Mouse (Mus musculus): ENCODE results near the gene S100a5.

The S100a5 gene

DNA sequence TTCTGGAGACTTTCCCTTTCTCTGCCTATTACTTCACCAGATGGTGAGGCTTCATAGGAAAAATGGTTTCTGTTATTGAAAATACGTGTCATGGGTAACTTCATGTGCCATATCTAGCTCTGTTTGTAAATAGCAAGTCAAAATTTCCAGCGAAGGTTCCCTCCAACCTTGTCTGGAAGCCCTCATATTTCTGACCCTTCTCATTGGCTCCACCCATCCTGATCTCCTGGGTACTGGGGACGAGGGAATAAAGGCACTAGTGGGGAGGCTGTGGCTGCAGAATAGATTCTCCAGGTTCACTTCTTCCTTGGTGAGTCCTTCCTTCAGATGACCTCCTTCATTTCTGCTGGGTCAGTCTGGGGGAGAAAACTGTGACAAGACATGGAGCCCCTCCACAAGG is at the start of gene S100a5:
TSS of gene S100a5 (plus strand) at position 301 of the 400 bp plus-strand sequence.
- DNase-seq (ENCODE audit: low spot score in 2 of 2), result no peak

DNA sequence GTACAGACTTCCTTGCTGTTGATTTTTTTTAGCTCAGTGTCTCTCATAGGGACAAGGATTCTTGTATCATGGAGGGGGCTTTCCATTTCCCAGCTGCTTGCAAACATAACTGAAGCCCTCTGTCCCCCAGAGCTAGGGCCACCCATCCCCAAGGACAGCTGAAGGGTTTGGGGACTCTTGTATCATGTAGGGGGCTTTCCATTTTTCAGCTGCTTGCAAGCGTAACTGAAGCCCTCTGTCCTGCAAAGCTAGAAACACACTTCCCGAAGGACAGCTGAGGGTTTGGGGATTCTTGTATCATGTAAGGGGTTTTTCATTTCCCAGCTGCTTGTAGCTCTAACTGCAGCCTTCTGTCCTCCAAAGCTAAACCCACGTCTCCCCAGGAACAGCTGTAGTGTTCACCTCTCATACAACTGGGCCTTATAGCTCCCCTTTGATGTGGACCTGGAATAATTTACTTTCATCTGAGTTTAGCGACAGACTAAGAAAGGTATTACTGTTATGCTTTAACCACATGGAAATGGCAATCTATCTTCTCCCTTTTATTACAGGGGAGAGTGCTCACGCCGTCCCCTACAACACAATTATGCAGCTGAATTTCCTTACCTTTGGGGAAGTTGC is 48.2 kb upstream of the S100a5 start, which contains the start of gene S100a3:
TSS of gene S100a3 (plus strand) at position 571 of the 621 bp plus-strand sequence.
- DNase-seq (ENCODE audit: low spot score in 2 of 2), result no peak

DNA sequence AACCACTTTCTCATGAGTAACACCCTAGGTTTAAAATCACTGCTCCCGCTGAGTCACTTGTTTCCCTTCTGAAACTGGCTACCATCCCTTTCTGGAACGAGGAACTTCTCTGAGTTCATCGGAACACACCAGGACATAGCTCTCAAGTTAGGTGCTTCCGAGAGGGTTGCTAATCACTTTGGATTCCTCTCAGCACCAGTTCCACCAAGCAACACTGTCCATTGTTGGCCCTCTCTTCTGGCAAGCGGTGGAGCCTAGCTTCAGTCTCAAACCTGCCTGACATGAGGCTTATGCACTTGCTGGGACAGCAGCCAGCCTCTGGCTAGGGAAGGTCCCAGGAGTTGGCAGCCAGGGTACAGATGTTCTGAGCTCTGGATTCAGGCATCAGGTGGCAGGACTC is 33.6 kb upstream of the S100a5 start:
- no peak for DNase-seq (ENCODE audit: low spot score in 2 of 2)

DNA sequence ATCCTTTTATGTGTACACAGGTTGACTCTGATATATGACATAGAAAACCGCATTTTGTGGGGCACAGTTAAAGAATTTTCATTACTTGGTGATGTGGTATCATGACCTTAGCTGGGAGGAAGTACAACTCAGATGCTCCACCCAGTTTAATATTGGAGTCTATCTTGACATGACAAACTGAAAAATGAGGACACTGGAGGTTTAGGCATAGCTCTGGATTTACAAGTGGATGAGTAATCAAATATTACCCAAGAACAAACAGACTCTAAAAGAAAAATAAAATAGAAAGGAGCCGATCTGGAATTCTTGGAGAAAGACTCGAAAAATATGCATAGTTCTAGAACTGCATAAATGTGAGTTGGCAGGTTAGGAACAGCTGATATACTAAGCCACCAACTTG is 33.0 kb upstream of the S100a5 start:
- DNase-seq (ENCODE audit: low spot score in 2 of 2), result no peak

DNA sequence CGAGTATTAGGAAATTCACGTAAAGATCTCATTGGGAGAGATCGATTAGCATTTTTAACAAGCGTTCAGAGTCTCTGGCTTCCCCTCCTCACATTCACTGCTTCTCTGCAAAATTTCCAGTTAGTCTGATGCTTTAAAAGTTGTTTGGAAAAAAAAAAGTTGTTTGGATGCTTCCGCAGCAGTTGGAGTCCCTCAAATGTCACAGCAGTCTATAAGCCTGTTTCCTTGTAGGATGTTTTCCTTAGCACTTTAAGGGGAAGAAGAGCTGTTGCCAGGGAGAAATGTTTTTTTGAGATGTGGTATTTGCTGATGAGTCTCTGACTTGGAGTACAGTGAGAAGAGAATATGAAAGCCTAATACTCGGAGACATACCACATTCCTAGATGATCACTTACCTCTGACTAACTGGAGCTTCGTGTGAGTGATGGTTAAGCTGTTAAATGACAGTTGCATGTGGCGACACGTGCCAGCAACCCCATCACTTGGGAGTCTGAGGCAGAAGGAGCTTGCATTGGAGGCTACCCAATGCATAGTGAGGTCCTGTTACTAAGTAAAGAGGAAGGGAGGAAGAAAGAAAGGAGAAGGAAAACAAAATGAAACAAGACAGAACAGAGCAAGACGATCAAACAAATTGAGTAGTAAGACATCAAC is 31.8 kb upstream of the S100a5 start:
- no peak for DNase-seq (ENCODE audit: low spot score in 2 of 2)

DNA sequence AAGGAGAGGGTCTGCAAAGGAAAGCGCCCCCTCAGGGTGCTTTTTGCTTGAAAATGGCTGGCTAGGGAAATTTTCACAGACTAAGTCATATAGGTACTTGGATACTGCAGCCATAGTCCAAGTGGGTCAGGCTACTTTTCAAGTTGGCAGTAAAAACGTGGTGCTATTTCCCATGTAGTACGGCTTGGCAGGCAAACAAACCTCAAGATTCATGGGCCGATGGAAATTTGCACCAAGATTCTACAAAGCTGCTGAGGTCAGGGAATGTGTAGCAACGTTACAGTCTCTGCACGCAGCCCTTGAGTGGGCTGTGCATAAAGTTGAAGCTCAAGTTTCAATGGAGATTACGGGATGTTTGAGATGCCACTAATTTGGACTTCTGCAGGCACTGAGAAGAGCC is 28.9 kb upstream of the S100a5 start:
- no peak for DNase-seq (ENCODE audit: low spot score in 2 of 2)

DNA sequence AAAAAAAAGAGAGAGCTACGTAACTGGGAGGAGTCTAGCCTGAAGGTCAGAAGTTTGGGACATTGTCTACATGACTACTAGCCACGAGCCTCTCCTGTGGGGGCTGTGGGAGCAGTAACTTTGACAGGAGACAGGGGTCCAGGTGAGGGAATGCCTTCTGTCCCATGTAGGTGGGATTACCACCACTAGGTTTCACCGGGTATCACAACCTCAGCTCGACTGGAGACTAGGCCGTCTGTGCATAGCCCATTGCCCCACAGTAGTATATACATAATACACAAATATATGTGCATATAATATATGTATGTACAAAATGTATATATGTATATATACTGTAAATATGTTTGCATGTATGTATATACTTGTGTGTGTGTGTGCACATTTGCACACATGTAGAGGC is 27.2 kb upstream of the S100a5 start:
- DNase-seq (ENCODE audit: low spot score in 2 of 2), result no peak

DNA sequence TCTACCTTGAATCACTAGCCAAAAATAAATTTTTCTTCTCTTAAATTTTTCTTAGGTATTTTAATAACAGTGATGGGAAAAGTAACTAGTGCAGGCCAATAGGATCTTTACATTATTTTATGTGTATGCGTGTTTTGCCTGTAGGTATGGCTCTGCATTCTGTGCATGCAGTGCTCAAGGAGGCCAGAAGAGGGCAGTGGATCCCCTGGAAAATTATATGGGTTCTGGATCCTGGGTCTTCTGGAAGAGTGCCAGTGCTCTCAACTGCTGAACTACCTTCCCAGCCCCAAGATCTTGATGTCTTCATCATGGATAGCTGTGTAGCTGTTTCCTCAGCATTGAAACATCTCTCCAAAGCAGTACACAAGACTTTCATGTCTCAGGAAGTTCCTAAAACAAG is 26.2 kb upstream of the S100a5 start:
- no peak for DNase-seq (ENCODE audit: low spot score in 2 of 2)

DNA sequence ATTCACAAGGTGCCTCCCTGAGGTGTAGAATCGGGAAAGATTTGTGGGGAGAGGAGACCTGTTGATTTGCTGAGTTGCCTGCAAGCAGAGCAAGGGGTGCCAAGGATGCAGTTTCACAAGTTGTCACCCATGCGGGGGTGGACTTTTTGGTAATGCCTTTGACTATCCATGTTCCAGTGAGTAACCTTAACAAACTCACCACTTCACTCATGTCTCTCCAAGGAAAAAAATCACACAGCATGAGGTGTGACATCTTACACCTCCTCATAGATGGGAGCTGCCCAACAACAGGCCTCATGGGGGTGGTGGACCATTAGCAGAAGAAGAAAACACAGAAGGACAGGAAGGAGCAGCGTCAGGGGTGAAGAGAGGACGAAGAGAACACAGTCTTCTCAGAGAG is 25.8 kb upstream of the S100a5 start:
- no peak for DNase-seq (ENCODE audit: low spot score in 2 of 2)

DNA sequence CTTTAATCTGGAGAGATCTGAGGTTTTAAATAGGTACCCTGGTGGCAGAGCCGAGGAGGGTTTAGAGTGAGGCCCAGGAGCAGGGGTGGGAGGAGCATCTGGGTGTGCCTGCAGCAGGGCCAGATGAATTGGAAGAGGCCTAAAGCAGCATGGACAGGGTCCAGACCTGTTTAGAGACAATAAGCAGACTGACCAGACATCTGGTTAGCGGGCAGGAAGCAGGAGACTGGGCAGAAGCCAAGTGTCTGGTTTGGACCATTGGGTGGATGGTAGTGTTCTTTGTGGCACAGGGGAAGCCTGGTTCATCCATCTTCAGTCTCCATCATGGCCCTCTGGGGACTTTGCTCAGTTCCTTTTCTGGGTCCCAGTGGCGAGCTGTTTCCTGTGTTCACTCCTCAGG is 24.4 kb upstream of the S100a5 start:
- DNase-seq (ENCODE audit: low spot score in 2 of 2), result peak in 1 of 2 experiments; percentile 11

DNA sequence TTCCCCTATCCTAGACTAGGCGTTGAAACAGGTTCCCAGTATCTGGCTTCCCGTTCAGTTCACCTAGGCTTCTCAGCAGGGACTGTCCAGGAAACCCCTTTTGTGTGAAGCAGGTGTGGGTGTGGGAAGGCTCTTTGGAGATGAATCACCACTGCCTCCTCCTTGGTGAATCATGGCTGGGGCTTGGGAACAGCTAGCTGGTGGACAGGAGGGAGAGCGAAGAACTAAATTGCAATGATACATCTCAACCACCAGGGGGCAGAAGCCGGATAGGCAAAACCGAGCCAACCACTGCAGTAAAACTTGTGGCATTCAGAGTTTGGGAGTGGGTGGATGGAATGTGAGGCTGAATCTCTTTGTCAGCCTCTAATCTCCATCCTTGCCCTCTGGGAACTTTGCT is 22.7 kb upstream of the S100a5 start:
- peak in 1 of 2 experiments; percentile 40 for DNase-seq (ENCODE audit: low spot score in 2 of 2)

DNA sequence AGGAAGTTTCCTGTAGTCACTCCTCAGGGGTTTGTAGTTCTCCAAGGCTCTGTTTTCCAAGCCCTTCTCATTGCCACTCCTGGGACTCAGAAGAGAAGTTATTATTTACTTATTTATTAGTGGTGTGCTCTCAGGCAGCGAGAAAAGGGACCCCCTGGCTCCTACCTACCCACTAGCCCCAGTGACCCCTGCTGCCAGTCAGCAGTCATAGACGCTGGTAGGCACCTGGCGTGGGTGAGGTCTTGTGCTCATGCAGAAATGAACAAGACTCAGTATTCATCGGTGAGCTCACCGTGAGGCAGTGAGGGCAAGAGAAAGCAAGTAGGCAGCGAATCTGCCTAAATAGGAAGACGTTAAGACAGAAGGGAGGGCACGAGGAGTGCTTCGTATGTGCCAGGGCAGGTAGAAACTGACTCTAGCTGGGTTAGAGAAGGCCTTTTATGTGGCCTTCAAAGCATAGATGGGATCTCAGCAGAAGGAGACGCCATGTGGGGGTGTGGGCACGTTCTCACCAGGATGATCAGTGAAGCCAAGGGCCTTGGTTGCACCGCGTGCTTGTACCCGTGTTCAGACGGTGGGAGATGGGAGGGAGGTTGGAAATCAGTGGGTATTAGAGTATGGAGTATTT is 22.2 kb upstream of the S100a5 start:
- DNase-seq (ENCODE audit: low spot score in 2 of 2), result no peak

DNA sequence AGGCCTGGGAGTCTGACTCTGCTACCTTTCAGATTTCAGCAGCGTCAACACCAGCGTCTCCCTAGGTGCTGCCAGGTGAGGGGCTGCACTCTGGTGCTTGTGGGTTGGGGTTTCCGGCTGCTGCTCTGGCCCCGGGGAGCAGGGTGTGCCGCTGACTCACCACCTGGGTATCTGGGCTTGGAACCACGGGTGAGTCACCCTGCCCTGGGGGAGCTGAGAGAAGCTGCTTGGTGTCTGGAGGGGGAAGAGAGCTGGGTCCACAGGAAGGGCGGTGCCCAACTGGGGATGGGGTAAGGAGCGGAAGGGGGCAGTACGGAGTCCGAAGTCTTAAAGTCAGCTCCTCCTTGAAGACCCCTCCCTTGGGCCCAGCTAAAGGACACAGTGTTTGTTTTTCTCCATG is 21.4 kb upstream of the S100a5 start:
- no peak for DNase-seq (ENCODE audit: low spot score in 2 of 2)

DNA sequence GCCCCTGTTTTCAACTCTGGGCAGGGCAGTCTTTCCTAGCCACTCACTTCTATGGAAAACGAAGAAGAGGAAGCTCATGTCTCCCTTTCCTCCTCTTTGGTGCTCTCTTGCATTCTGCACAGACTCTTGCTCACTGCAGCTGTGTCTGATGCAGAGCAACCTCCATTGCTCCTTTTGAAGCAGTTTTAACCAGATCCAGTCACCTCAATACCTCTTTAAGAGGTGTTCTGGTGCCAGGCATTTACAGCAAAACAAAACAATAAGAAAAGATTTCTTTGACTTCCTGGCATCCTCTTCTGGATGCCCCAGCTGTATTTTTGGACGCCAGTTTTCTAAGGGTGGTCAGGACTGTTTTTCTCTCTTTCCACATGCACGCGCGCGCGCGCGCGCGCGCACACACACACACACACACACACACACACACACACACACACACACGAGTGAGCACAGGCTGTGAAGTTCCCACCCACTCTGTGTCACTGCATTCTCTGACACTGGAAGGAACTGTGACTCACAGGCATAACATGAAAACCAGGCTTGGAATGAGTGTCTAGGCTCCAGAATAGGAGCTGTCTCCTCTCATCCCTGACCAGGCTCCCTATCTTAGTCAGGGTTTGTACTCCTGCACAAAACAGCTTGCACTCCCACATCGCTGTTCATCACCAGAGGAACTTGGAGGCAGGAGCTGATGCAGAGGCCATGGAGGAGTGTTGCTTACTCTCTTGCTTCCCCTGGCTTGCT is 20.8 kb upstream of the S100a5 start:
- DNase-seq (ENCODE audit: low spot score in 2 of 2), result no peak

DNA sequence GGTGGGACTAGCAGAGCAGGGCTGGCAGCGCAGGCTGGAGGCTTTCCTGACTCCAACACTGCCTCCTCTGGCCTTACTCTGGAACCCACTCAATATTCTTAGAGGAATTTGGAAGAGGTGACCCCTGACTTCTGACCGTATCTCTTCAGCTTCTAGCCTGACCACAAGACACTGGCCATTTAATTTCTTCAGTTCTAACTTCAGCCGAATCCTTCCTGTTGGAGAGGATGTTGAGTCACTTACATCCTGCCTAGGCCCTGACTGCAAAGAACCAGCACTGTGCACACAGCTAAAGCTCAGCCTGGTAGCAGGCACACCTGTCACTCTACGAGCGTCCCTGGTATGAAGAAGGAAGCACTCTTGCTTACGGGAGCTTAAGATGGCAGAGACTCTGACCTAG is 18.9 kb upstream of the S100a5 start:
- no peak for DNase-seq (ENCODE audit: low spot score in 2 of 2)

DNA sequence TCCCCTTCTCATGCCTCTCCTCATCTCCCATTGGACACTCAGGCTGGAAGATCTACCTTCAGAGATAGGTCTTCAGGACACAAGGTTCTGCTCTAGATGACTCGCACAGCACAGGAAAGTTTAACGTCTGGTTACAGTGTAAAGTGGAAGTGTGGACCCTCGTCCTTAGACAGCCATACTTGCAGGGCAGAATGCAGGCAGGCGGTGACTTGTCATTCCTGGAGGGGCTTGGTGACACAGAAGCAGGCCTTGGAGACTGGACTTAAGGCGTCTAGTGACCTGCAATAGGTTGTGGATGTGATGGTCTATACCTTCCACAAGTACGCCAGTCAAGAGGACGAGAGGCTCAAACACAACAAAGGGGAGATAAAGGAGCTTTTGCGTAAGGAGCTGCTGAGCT is 18.4 kb upstream of the S100a5 start, which contains the start of gene S100a2:
TSS of gene S100a2 (plus strand) at position 301 of the 400 bp plus-strand sequence.
- DNase-seq (ENCODE audit: low spot score in 2 of 2), result no peak

DNA sequence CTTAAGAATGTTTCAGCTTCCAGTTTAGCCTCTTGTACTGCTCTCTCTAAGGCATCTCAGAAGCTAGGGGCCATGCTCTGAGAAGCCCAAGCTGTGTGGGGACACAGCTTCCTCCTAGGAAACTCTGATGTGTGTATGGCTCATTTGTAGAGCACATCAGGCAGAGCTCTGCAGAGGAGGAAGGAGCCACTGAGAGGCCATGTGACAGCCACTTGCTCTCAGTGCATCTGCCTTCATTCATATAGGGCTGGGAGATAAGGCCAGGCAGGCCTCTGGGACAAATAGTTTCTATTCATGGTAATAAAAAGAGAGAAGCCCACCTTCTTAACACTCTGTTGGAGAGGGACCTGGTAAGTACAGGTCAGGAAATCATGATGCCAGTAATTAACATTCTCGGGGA is 13.9 kb upstream of the S100a5 start:
- DNase-seq (ENCODE audit: low spot score in 2 of 2), result no peak

DNA sequence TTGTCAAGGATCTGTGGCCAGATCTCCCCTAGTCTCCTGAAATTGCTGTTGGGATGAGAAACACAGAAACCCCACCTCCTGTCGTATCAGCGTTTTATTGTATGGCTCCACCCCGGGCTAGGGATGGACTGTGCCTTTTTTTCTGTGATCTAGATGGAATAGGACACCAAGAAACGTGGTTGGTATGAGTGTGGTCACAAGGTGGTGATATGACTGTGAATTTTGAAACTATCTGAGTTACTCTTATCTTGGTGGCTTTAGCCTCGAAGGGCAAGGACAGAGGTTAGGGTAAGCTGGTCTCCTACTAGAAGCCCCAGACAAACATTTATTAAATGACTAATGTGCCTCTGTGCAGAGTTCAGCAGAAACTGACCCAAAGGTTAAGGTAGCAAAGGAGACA is 12.8 kb upstream of the S100a5 start:
- DNase-seq (ENCODE audit: low spot score in 2 of 2), result no peak

DNA sequence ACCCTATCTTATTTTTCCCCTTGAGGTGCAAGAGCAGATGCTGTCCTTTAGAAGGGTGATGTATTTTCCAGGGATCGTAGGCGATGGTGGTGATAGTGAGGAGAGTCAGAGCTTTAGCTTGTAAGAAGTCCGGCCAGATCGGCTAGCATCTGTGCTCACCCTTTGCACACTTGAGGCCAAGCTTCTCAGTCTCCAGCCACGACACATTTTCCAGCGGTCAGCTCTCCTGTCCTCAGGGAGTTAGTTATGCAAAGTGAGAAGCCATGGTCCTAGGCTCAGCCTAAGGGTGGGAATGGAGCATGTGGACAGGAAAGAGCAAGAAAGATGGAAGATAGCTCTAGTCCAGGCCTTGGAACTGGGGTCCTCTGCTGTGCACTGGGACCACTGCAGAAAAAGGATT is 11.5 kb upstream of the S100a5 start:
- DNase-seq (ENCODE audit: low spot score in 2 of 2), result no peak

DNA sequence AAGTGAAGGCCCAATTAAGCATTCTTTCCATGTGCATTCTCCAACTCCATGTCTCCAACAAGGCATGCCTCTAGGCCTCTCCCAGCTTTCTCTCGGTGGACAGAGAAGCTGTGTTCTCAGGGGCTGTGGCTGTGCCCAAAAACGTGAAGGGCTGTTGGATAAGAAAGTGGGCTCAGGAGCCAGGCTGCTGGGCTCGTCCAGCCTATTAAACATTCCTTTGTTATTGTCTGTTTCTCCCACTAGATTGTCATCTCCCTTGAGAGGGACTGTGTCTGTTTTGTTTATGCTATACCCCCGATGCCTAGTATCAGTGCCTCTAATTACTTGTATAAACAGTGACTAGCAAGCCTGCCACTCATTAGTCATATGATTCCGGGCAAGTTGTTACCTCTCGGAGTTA is 10.6 kb upstream of the S100a5 start:
- no peak for DNase-seq (ENCODE audit: low spot score in 2 of 2)

DNA sequence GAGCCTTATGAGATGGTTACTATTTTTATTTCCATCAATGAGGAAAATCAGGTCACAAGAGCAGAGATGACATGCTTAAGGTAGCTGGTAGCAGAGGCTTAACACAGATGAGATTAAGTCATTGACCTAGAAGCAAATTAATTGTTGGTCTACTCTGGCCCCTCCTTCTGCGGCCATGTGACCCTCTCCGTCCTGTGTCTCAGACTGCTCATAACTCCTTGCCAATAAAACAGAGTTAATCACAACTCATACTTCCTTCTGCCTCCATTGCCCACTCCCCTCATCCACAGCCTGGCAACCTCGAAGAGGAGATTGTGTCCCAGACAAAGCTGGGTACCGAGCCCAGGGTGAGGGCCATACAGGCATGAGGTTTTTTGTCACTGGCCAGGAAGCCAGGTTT is 10.1 kb upstream of the S100a5 start:
- DNase-seq (ENCODE audit: low spot score in 2 of 2), result no peak

DNA sequence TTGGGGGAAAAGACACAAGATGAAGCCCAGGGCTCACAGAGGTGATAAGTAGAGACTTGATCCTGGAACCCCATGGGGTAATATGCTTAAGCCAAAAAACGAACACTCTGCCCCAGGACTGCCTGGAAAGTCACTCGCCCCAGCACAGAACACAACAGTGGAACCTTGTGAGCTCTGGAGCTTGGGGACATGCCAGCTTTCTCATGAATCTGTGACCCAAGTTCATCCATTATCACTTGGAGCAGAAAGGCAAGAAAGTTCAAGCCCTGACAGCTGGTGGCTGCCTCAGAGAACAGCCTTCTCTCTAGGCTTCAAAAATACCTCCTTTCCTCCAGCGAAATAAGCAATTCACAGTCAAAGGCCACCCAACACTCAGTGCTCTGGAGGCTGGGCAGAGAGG is 8.9 kb upstream of the S100a5 start:
- no peak for DNase-seq (ENCODE audit: low spot score in 2 of 2)

DNA sequence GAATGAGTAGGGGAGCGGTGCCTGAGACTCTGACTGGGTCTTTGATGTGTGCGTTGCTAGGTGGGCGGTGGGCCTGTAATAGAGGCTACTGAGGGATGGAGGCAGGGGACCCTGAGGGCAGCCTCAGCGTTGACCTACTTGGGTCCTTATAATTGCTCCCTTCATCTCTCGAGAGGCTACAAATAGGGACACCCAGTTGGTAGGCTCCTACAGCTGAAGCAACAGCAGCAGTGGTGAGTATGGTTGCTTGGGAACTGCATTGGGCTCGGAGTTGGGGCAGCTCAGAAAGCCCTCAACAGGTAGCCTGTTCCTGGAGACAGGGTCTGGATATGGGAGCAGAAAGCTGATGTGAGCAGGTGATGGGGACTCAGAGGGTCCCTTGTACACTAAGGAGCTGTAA is 8.3 kb upstream of the S100a5 start:
- DNase-seq (ENCODE audit: low spot score in 2 of 2), result no peak
